Mouse (Mus musculus): ENCODE measurements around the gene Haspin. TPM values are rescaled to one million over a fixed set of nuclear protein-coding genes. Genes with fewer than 3 reads are reported as not detected.

Haspin gene
- total RNA-seq (2021) = under 1 TPM; 0.23 to 0.32 TPM

DNA sequence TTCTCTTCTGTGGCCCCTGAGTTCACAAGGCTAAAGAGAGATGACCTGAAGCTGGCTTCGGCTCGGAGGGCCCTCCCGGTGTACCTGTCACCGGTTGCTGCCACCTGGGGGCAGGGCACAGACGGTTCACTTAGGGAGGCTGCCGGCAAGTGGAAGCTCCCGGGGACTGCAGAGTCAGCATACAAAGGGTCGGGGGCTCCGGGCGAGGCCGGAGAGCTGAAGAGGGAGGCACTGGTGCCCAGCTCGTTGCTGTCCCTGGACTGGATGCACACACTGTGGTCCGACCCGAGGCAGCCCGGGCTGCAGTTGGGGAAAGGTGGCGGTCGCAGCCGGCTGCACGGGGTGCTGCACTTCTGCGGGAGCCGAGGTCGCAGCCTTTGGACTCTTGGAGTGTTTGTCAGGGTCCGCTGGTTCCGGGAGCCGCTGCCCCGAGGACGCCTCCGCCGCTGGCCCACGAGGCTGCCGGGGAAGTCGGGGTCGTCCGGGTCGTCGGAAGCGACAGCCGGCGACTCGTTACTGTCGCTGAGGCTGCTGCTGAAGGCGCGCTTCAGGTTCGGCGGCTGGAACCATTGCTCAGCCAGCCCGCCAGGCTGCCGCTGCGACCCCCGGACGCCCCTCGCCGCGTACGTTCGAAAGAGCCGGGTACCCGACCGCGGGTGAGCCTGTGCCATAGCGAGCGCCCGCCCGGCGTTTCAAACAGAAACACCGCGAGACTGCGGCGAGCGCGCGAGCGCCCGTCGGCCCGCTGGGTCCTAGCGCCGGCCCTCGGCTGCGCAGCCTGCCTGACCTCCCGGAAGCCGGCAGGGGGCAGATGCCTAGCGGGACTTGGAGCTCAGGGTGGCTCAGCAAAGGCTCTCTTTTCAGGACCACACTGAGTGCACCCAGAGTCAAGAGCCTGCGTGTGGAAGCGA lies at the start of gene Haspin:
TSS of gene Haspin (minus strand) at position 704 of the 911 bp plus-strand sequence.
- DNase-seq = peak; percentile 88 to 89

DNA sequence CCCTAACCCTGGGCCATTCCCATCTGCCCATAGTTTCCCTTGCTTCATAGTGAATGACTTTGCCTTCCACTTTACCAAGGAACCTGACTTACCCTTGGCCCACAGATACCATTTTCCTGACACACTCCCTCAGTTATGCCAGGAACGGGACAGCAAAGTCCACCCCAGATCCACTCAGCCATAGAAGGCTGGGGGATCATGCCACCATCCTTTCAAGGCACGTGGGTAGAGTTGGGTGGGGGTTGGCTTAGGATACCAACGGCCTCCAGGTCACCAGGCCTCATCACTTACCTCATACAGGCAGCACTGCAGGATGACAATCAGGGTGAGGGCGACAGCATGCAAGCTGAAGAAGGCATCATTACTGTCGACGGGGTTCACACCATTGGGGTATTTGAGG lies 49.1 kb upstream of the Haspin start:
- no peak for DNase-seq

- no peak for DNase-seq
These were observed 48.0 kb upstream of the Haspin start for GRCm38 (mm10) chr11:73185872-73186615.

- no peak for DNase-seq
These were observed 39.8 kb upstream of the Haspin start for GRCm38 (mm10) chr11:73177895-73178294.

DNA sequence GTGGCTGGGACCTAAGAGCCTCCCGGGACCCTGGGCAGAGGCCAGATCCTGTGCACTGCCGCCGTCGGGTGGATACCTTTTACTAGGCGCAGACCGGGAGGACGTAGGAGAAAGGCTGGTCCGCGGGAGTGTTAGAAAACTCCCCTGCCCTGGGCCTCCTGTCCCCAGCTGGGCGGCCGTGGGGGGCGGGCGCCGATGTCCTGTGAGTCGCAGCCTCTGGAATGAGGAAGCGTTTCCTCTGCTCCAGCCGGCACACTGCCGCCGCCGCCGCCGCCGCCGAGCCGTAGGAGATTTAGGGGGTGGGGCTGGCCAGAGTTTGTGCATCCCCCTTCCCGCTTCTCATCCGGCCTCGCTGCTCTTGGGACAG lies 39.4 kb upstream of the Haspin start:
- DNase-seq = no peak

DNA sequence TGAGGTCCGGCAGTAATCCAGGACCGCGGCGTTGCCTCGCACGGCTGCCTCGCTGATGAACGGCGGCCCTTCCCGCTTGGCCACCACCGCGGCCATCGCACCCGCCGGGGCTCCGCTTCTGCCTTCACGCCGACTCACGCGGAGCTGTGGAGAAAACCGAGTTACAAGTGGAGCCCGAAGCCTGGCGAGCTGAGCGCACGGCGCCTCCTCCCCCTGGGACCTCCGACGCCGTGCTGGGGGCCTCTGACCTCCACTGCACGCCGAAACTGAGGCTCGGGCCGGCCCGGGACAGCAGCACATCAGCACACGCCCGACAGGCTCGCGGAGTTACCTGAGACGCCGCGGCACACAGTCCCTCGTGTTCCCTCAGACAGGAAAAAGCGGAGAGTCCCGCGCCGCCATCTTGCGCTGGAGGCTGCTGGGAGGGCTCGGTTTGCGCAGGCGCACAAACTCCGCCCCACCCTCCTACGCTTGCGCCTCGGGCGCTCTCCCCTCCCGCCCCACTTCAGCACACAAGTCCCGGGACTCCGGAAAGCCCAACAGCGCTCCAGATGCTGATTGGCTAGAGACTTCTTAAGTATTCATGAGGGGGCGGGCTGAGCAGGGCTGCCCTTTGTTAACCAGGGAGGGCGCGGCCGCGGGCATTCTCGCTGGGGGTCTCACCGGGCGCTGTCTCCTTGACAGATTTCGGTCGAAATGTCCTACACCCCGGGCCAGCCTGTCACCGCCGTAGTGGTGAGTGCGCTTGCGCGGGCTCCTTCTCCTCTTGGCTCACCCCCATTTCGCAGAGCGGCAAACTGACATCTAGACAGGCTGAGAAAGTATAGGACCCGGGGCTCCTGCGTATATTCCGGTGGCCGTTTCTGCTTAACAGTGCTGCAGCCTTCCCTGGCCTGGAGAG lies 38.8 kb upstream of the Haspin start, which contains the start of the genes Emc6 and Tax1bp3:
TSS of gene Emc6 (minus strand) at position 430 of the 901 bp plus-strand sequence.
TSS of gene Tax1bp3 (plus strand) at position 476 of the 901 bp plus-strand sequence.
- DNase-seq = peak; percentile 94 to 95

- no peak for DNase-seq
These were observed 38.1 kb upstream of the Haspin start for GRCm38 (mm10) chr11:73176186-73176585.

DNA sequence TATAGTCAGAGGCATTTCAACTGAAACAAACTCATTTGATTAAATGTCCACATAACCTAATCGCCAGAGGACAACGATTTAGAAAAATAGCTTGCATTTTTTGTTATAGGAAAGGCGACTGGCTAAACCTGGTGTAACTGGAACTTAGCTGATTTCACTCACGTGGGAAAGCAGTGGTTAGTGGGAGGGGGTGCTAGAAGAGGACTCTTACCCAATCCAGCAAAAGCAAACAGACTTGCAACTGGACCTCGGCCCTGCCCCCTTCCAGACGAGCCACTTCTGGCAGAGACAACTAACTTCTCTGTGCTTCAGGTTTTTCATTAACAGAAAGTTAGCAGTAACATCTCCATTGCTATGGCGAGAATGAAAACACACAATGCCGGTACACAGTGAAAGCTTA lies 37.5 kb upstream of the Haspin start:
- no peak for DNase-seq

DNA sequence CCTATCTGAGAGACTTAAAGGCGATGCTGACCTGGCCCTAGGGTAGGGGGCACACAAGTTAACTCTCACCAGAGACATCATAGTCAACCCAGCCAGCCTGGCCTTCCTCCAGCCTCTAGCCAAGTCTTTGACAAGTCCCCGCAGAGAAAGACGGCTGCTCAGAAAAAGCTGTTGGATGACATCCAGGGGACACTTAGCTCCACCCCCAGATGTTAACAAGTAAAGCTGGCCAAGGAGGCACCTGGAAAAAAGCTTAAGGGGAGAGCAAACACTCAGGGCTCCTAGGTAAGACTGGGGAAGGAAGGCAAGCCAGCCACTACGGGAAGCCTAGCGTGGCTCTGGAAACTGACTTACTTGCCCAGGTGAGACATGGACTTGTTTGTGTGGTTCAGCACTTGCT lies 34.1 kb upstream of the Haspin start:
- no peak for DNase-seq

DNA sequence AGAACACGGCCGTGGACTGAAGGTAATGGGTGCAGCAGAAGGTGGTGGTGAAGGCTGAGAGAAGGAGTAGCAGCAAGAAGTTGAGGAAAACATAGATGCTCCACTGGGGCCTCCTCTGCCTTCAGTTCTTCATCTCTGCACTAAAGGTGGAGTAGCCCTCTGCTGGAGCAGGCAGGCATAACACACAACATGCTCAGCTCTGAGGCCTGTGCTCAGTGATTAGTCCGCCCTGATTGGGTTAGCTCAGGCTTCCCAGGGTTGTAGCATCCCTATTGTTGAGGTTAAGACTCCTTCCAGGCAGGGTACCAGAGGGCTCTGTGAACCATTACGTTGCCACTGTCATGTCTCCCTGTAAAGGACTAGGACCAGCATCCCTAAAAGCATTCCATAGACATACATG lies 31.1 kb upstream of the Haspin start:
- DNase-seq = peak; percentile 53 to 54

- no peak for DNase-seq
These were observed 30.5 kb upstream of the Haspin start for GRCm38 (mm10) chr11:73168576-73168975.

- DNase-seq = no peak
These were observed 30.0 kb upstream of the Haspin start for GRCm38 (mm10) chr11:73168071-73168470.

DNA sequence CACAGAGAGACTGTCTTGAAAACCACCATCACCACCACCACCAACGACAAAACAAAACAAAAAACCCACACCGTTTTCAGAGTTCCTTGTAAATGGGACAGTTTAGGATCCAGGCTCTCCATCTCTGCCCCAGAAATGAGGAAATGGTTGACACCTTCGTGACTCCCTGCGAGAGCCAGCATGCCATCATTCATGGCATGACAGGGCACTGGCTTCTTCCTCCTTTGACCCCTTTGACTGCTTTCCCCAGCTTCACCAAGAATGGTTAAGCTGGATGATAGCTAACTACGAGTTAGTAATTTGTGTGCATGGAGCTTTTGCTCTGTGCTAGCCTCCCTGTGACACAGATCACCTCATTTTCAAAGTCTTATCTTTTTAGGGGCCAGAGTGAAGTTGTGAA lies 24.2 kb upstream of the Haspin start:
- DNase-seq = no peak

DNA sequence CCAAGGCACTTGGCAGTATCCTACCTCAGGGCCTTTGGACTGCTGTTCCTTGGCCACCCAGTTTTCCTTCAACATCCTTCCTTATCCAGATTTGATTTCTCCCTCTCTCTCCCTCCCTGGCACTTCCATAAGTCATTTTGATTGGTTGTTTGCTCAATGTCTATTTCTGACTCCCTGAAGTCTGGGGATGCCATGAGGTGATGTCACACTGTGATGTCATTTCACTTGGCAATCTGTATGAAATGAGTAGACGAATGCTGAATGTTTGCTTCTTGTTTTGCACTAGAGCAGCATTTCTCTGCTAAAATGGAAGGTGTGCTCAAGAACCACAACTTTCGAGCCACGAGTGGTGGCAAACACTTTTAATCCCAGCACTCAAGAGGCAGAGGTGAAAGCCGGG lies 23.5 kb upstream of the Haspin start:
- no peak for DNase-seq

DNA sequence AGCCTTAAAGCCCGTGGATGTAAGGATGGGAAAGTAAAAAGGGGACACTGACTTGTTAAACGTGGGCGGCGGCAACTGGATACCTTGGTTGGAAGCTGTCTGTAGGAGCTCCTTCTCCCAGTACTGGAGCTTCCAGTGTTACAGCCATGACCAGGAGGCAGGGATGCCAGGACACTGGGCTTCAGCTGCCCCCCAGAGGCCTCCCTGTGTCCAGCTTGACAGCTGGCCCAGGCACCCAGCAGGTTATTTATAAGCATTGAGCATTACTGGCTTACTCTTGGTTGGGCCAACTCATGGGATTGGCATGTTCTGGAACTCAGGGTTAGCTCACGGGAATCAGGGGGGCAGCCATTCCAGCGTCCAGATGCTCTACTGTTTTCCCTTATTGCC lies 22.7 kb upstream of the Haspin start:
- no peak for DNase-seq

DNA sequence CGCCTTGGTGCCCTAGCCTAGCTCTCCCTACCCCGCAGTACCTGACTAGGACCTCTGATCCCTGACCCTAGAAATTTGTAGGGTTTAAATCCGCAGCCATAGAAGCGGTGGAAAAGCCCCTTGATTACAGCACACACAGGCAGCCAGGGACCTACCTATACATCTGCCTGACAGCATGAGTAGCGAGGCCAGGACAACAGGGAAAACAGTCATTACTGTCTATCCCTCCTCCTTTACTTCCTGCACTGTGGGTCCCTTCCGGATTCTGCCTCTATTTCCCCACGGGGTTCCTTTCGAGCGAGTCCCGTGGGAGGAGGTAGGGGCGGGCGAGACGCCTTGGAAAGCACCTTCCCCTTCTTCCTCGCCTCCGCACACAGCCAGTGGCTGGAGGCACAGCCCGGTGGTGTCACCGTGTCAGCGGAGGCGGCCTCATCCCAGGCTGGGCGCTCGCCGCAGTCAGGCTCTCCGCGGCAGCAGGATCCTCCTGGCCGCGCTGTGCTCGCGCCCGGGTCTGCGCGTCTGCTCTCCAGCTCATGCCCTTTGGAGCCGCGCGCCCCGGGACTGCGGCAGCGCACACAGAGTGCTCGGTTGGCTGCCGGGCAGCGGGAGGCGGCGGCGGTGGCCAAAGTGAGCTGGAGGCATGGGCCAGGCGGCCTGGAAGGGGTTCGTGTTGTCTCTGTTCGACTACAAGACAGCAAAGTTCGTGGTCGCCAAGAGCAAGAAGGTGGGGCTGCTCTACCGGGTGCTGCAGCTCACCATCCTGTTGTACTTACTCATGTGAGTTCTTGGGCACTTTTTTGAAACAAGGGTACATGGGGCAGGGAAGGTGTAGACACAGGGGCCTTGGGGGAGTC lies 22.1 kb upstream of the Haspin start, which contains the start of gene P2rx5:
TSS of gene P2rx5 (plus strand) at position 465 of the 854 bp plus-strand sequence.
- DNase-seq = no peak

DNA sequence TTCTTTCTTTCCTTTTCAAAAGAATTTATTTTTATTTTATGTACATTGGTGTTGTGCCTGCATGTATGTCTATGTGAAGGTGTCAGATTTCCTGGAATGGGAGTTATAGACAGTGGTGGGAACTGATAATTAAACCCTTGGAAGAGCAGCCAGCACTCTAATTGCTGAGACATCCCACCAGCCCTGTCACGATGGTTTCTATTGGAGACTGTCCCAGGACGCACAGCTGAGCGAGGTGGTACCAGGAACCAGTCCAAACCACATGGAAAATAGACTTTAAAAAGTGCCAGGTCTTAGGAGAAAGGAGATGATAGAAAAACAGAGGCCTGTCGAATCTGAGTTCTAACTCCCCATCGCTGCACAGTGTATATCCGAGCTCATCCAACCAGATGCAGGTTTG lies 17.0 kb upstream of the Haspin start:
- peak in 1 of 2 experiments; percentile 32 for DNase-seq

DNA sequence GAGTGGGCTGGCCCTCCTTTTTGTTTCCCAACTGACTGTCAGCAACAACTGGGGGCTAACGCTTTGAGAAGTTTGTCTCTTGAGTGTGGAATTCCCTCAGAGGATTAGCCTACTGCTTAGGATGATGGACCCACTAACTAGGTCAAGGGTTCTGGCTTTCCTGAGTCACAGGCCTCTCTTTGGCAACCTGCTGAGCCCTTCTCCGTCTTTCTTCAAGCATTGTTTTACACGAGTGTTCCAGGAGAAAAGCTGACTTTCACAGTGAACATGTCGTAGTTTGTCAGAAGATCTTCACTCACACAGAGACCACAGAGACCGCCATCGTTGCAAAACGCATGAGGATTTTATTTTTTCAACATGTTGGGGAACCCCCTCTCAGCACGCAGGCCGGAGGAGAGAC lies 10.1 kb upstream of the Haspin start:
- no peak for DNase-seq

GRCm38 (mm10) chr11:73146975-73147365 lies 8.9 kb upstream of the Haspin start:
- no peak for DNase-seq

DNA sequence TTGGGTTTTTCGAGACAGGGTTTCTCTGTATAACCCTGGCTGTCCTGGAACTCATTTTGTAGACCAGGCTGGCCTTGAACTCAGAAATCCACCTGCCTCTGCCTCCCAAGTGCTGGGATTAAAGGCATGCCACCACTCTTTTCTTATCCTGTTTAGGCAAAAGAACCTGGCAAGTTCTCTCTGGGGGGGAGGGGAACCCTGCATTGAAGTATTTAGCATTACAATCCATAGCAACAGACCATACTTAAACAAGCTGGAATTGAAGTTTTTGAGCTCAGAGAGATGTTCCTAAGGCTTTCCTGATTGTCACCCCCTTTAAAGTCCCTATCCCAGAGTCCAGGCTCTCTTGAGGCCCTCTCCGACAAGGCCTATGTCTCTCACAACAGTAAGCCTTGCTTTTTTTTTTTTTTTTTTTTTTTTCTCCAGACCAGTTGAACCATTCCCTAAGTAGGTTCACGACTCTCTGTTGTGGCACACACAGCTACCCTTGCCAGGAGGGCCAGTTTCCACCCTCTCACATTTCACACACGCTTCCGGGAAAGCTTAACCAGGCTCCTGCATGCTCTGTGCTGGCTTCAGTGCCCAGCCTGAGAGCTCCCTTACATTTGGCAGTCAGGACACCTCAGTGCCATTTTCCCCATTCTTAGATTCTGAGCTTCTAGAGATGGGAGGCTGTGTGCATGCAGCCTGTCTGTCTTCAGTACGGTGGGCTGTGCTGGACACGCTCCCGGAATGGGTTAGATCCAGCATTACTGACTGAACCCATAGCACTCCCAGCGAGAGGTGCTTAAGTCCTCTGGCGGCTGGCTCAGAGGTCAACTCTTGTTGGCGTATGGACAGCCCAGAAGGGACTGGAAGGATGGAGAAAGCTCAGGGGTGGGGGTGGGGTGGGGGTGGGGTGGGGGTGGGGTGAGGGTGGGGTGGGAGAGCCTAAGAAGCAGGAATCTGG lies 8.2 kb upstream of the Haspin start:
- DNase-seq = no peak
